Mouse (Mus musculus) heart, embryonic 12.5 days (tissue): ENCODE results near the gene Yap1. TPM values are rescaled to one million over a fixed set of nuclear protein-coding genes. Genes with fewer than 3 reads are reported as not detected.

ENCODE experiments used
- ATAC-seq: fragments of 200-750 bp; cut with Nextera tagmentation; 2 replicates; pipeline ENCODE4 v1.8.0; 2017; ENCODE audit warnings: moderate TSS enrichment, moderate library complexity; ENCODE audit not compliant: insufficient number of reproducible peaks, low FRiP score
- H3K27ac ChIP-seq: fragments of 300-500 bp; sonication (generic); 2 replicates; pipeline ENCODE4 v1.5.1; 2016; ENCODE audit warnings: mild to moderate bottlenecking, moderate library complexity; ENCODE audit not compliant: poor library complexity, severe bottlenecking
- H3K27me3 ChIP-seq: fragments of 300-500 bp; sonication (generic); replicated peaks from 2 replicates; pipeline ENCODE4 v1.6.1; 2016; ENCODE audit warnings: mild to moderate bottlenecking, moderate library complexity
- H3K36me3 ChIP-seq: fragments of 300-500 bp; sonication (generic); 2 replicates; pipeline ENCODE4 v1.6.1; 2016; ENCODE audit warnings: mild to moderate bottlenecking, moderate library complexity
- H3K4me1 ChIP-seq: fragments of 300-500 bp; sonication (generic); replicated peaks from 2 replicates; pipeline ENCODE4 v1.6.1; 2016; ENCODE audit warnings: mild to moderate bottlenecking
- H3K4me2 ChIP-seq: fragments of 300-500 bp; sonication (generic); 2 replicates; pipeline ENCODE4 v1.6.1; 2016; ENCODE audit warnings: mild to moderate bottlenecking, moderate library complexity
- H3K4me3 ChIP-seq: fragments of 300-500 bp; sonication (generic); 2 replicates; pipeline ENCODE4 v1.5.1; 2016; ENCODE audit warnings: mild to moderate bottlenecking
- H3K9ac ChIP-seq: fragments of 300-500 bp; sonication (generic); 2 replicates; pipeline ENCODE4 v1.6.1; 2016; ENCODE audit warnings: mild to moderate bottlenecking, moderate library complexity
- H3K9me3 ChIP-seq: fragments of 300-500 bp; sonication (generic); replicated peaks from 2 replicates; pipeline ENCODE4 v1.6.1; 2016; ENCODE audit warnings: mild to moderate bottlenecking, moderate library complexity
- WGBS: fragments of 180-500 bp; shearing (Covaris S2); methylation state at CpG from one replicate; pipeline ENCODE4 v1.1.7; 2016; 5-methylcytosine and 5-hydroxymethylcytosine counted together
- polyA plus RNA-seq: library from polyadenylated mRNA; unstranded; fragments of >200 nt; fragmentation: Nextera tagmentation; extraction: Ambion mirVana; gene quantifications from 2 replicates; pipeline ENCODE4 v1.2.1, GENCODE M21; 2016

The Yap1 gene
- polyA plus RNA-seq, 1 experiment from 2014 or later = 37.6 TPM

GRCm38 (mm10) chr9:7977587-7977986, 26.8 kb downstream of the Yap1 start:
- ATAC-seq = no peak
- peaks cover 53% of the 10 kb centered on the region for H3K4me1 ChIP-seq
- H3K27ac ChIP-seq = peak overlapping the region; percentile 68
- no peaks in the 10 kb centered on the region for H3K27me3 ChIP-seq
- H3K9ac ChIP-seq = peak overlapping the region; percentile 36; the same call in 1 of the 2 replicates
- 58% methylated on average over 5 of the region's 5 CpGs for WGBS
- peaks cover 44% of the 10 kb centered on the region for H3K36me3 ChIP-seq
- H3K4me3 ChIP-seq = no peak overlapping the region
- no peak overlapping the region for H3K4me2 ChIP-seq
- H3K9me3 ChIP-seq = no peaks in the 10 kb centered on the region

DNA sequence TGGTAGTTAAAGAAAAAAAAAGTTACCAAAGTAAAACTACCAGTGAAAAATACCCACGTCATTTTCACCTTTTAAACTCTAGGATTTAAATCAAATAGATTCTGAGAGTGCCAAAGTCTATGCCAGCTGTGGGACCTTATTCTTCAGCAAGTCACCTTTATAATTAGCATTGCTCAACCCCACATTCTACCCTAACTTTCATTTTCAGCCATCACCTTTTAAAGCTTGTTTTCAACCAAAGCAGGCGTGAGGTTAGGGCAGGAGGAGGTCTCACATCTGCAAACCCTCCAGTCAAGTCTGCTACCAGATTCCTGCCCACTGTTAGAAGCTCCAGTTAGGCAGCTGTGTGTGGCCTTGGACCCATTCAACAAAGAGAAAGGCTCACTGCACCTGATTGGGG, 32.4 kb downstream of the Yap1 start:
- Histone ChIP-seq H3K4me2 (no peak overlapping the region), H3K36me3 (peaks cover 42% of the 10 kb centered on the region), H3K27ac (peak overlapping the region; percentile 11; the same call in 1 of the 2 replicates), H3K9me3 (no peaks in the 10 kb centered on the region), H3K9ac (no peak overlapping the region; the same call in 1 of the 2 replicates), H3K4me3 (no peak overlapping the region), H3K27me3 (no peaks in the 10 kb centered on the region), H3K4me1 (peaks cover 43% of the 10 kb centered on the region)
- ATAC-seq = no peak
- 79% methylated on average over 2 of the region's 2 CpGs for WGBS

GRCm38 (mm10) chr9:7967980-7968379, 36.4 kb downstream of the Yap1 start:
- Histone ChIP-seq H3K9ac (no peak overlapping the region), H3K36me3 (peaks cover 39% of the 10 kb centered on the region), H3K4me3 (no peak overlapping the region), H3K27me3 (no peaks in the 10 kb centered on the region), H3K4me2 (no peak overlapping the region), H3K9me3 (no peaks in the 10 kb centered on the region), H3K27ac (no peak overlapping the region), H3K4me1 (peaks cover 52% of the 10 kb centered on the region)
- no peak for ATAC-seq
- 88% methylated on average over 1 of the region's 1 CpGs for WGBS

GRCm38 (mm10) chr9:7965590-7965989, 38.8 kb downstream of the Yap1 start:
- H3K4me3 ChIP-seq = no peak overlapping the region
- peaks cover 63% of the 10 kb centered on the region for H3K4me1 ChIP-seq
- ATAC-seq = no peak
- H3K27me3 ChIP-seq = no peaks in the 10 kb centered on the region
- 69% methylated on average over 3 of the region's 3 CpGs for WGBS
- no peak overlapping the region for H3K27ac ChIP-seq
- peaks cover 47% of the 10 kb centered on the region for H3K36me3 ChIP-seq
- H3K4me2 ChIP-seq = no peak overlapping the region
- H3K9me3 ChIP-seq = no peaks in the 10 kb centered on the region
- no peak overlapping the region for H3K9ac ChIP-seq

DNA sequence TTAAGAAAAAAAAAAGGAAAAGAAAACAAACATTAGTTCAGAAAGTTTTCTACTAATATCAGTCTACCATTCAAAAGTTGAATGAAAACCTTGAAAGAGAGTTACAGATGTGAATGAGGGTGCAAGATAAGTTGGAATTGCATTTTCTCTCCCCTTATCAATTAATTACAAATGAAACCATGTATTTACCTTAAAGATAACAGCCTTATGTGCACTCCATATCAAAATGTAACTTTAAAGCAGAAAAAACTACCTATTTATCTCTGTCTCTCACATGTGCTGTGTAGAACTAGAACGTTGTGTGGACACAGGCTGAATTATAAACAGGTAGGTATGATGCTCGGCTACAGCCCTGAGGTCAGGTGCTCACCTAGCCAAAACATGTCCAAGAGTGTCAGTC, 40.5 kb downstream of the Yap1 start:
- WGBS = 75% methylated on average over 2 of the region's 2 CpGs
- Histone ChIP-seq H3K4me2 (no peak overlapping the region), H3K27me3 (no peaks in the 10 kb centered on the region), H3K4me3 (no peak overlapping the region), H3K9me3 (no peaks in the 10 kb centered on the region), H3K9ac (no peak overlapping the region), H3K27ac (no peak overlapping the region), H3K36me3 (peaks cover 49% of the 10 kb centered on the region), H3K4me1 (peaks cover 69% of the 10 kb centered on the region)
- no peak for ATAC-seq

GRCm38 (mm10) chr9:7962915-7963314, 41.5 kb downstream of the Yap1 start:
- Histone ChIP-seq H3K9ac (no peak overlapping the region), H3K27ac (no peak overlapping the region), H3K36me3 (peaks cover 50% of the 10 kb centered on the region), H3K27me3 (no peaks in the 10 kb centered on the region), H3K4me1 (peaks cover 70% of the 10 kb centered on the region), H3K9me3 (no peaks in the 10 kb centered on the region), H3K4me3 (no peak overlapping the region), H3K4me2 (no peak overlapping the region)
- ATAC-seq = no peak
- WGBS = 76% methylated on average over 7 of the region's 7 CpGs

DNA sequence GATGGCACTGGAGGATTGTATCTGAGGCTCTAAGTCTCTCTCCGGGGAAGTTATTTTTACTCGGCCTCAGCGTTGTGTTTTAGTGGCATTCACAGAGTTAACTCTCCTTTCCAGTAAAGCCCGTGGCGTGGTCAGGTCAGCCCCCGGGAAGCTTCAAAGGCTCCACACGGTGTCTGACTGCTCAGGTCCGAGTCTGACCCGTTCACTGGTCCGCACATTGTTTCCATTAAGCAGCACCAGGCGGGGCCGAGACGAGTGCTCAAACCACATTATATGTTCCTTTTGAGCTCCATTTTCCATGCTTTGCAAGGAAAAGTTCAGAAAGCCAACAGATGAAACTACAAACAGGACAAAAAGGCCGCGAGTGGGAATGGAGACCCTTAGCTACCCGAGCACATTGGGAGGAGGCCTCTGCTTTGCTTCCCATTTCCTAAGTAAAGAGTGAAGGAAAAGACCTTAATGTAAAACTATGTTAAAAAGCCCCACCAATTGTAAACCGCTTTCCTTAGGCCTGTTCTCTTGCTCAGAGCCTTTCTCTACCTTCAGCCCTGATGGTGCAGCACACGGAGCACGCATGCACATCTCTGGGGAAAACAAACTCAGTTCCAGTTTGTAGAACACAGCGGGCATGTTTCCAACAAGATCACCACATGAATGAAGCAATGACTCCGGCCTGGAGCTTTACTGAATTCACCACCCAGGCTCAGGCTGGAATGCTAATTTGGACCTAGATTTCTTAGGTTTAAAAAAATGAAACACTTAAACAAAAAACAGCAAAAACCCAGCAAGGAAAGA, 42.8 kb downstream of the Yap1 start:
- Histone ChIP-seq H3K27ac (peak overlapping the region; percentile 79), H3K27me3 (no peaks in the 10 kb centered on the region), H3K9ac (peak overlapping the region; percentile 50), H3K4me3 (no peak overlapping the region), H3K4me1 (peaks cover 71% of the 10 kb centered on the region), H3K9me3 (no peaks in the 10 kb centered on the region), H3K36me3 (peaks cover 46% of the 10 kb centered on the region), H3K4me2 (peak overlapping the region; percentile 23; the same call in 1 of the 2 replicates)
- ATAC-seq = no peak
- WGBS = 35% methylated on average over 21 of the region's 21 CpGs

DNA sequence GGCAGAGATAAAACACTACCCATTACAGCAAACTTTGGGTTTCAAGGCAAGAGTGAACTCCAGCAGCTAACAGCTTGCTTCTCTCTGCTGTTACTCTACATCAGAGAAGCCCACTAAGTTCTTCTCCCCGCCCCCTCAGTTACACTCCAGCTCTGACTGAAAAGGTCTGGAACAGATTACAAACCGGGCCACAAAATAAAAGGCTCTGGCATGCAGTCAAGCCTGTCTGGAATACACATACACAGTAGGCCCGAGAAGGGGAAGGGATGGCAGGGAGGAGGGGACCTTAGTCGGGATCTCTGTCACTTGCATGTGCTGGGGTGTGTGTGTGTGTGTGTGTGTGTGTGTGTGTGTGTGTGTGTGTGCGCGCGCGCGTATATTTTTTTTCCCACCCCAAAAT, 44.0 kb downstream of the Yap1 start:
- H3K9ac ChIP-seq = peak overlapping the region; percentile 4; the same call in 1 of the 2 replicates
- peak; percentile 68; the same call in 1 of the 2 replicates for ATAC-seq
- no peaks in the 10 kb centered on the region for H3K27me3 ChIP-seq
- peak overlapping the region; percentile 79 for H3K27ac ChIP-seq
- no peak overlapping the region for H3K4me2 ChIP-seq
- H3K4me3 ChIP-seq = no peak overlapping the region
- 52% methylated on average over 9 of the region's 9 CpGs for WGBS
- peaks cover 43% of the 10 kb centered on the region for H3K36me3 ChIP-seq
- H3K9me3 ChIP-seq = no peaks in the 10 kb centered on the region
- H3K4me1 ChIP-seq = peaks cover 61% of the 10 kb centered on the region

DNA sequence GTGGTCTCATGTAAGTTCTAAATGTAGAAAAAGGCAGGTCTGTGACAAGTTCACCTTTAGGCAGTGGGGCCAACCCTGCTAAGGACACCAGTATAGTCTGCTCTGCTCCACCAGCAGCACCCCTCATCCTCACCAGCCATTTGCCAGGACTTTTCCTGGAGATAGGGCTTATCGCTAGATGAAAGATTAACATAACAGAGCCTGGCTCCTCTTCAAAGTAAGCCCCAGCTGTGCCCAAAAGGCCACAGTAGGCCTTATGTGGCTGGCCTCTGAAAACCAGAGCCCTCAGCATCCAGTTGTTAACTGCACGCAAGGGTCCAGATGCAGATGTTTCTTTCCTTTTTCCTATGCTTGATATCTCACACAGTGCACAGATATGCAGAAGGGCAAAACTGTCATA, 45.1 kb downstream of the Yap1 start:
- H3K4me1 ChIP-seq = peaks cover 61% of the 10 kb centered on the region
- H3K4me2 ChIP-seq = no peak overlapping the region
- H3K4me3 ChIP-seq = no peak overlapping the region
- no peak for ATAC-seq
- peaks cover 54% of the 10 kb centered on the region for H3K36me3 ChIP-seq
- H3K27ac ChIP-seq = 0 out of 2 replicates have a peak overlapping the region, but pooled peaks have one; percentile 25
- no peaks in the 10 kb centered on the region for H3K27me3 ChIP-seq
- WGBS = 41% methylated on average over 2 of the region's 2 CpGs
- H3K9ac ChIP-seq = no peak overlapping the region
- H3K9me3 ChIP-seq = no peaks in the 10 kb centered on the region

- no peak for ATAC-seq
- no peak overlapping the region for H3K4me3 ChIP-seq
- H3K9me3 ChIP-seq = no peaks in the 10 kb centered on the region
- peaks cover 53% of the 10 kb centered on the region for H3K36me3 ChIP-seq
- no peak overlapping the region for H3K9ac ChIP-seq
- WGBS = 41% methylated on average over 6 of the region's 7 CpGs
- peak overlapping the region; percentile 51; the same call in 1 of the 2 replicates for H3K27ac ChIP-seq
- no peak overlapping the region for H3K4me2 ChIP-seq
- H3K27me3 ChIP-seq = no peaks in the 10 kb centered on the region
- H3K4me1 ChIP-seq = peaks cover 57% of the 10 kb centered on the region
These were observed 46.3 kb downstream of the Yap1 start for GRCm38 (mm10) chr9:7958025-7958593.

- Histone ChIP-seq H3K4me2 (no peak overlapping the region), H3K4me1 (peaks cover 50% of the 10 kb centered on the region), H3K36me3 (peaks cover 55% of the 10 kb centered on the region), H3K27ac (peak overlapping the region; percentile 51; the same call in 1 of the 2 replicates), H3K27me3 (no peaks in the 10 kb centered on the region), H3K9me3 (no peaks in the 10 kb centered on the region), H3K4me3 (no peak overlapping the region), H3K9ac (no peak overlapping the region)
- ATAC-seq = no peak
- WGBS = 87% methylated on average over 2 of the region's 2 CpGs
These were observed 47.0 kb downstream of the Yap1 start for GRCm38 (mm10) chr9:7957407-7957806.
